Mouse (Mus musculus) ovary, postnatal 14 days (tissue): Measurements from ENCODE around the gene Wwox.

Experiments used
- DNase-seq: peaks from one replicate; pipeline ENCODE4 v3.0.0; 2022; ENCODE audit warnings: low spot score

Wwox gene

DNA sequence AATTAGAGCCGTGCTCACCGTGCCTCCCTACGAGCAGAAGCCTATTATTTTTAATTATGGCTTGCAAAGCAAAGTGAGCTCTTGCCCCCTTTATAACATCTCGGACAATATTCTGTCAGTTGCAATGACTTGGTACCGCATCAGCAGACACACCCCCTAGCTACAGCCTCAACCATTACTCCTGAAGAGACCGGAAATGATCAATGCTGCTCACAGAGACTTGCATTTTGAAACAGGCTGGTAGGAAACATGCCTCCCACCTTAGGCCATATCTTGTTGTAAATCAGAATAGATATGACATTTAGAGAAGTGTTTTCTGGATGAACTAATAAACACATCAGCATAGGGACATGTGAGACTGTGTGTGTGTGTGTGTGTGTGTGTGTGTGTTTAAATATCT lies 911.3 kb downstream of the Wwox start:
- DNase-seq, result no peak

DNA sequence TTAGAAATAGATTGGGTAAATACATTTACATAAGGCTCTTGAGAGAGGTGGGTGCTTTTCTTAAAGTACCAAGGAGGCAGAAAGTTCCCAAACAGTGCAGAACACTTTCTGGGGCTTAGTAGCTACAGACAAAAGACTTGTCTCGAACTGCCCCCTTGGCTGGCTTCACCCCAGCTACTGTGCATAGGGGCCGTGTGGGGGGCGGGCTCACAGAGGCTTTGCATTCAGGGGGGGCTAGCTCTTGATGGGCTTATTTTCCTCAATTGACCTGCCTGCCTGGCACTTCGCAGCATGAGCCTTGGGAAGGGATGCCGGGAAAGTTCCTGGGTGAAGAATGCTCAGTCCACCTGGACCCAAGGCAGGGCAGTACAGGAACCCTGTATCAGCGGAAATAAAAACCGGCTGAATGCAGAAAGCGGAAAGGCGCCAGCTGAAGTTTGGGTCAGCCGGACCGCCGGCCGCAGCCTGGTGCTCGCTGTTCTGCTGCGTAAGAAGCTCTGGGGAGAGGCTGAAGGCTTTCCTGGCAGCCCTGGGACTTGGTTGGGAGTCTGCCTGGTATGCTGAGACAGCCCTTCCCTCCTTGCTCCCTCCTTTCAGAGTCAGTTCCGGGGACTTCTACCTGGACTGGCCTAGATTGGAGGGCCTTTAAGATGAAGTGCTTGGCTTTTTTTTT lies 918.3 kb downstream of the Wwox start:
- DNase-seq, result no peak

GRCm38 (mm10) chr8:115358481-115358880 lies 919.0 kb downstream of the Wwox start:
- DNase-seq, result no peak

GRCm38 (mm10) chr8:115359701-115360100 lies 920.2 kb downstream of the Wwox start:
- no peak for DNase-seq

DNA sequence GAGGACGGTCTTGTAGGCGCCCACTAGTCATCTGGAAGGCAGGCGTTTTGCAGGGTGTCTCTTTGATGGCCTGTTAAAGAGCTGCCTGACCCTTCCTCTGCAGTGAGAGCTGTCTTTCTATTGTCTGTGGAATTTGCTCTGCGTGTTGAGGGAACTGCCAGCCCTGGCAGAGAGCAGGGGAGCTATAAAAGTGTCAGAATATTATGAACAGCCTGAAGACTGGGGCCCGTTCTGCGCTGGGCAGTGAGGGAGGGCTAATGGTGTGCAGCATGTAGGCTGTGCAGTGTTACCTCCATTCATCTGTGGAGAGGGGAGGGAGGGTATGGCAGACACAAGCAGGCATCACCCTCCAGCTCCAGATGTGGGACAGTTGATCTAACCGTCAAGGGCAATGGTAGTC lies 923.1 kb downstream of the Wwox start:
- no peak for DNase-seq

DNA sequence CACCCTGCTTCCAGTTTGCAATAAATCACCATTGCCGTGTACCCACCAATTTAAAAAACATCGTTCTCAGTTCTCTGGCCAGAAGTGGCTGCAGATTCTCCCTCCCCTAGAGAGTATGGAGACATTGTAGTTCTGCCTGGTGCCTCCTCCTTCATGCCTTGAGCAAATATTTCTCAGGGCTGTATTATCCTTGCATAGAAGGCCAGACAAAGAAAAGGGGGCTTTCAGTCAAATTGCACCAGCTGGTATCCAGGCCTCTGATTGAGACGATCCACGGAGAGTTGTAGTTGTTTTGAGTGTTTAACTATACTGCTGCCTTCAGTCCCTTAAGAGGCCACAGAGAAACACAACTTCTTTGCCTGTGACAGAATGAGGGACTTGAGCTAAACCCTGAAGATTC lies 935.5 kb downstream of the Wwox start:
- DNase-seq, result no peak

- no peak for DNase-seq
Observed at GRCm38 (mm10) chr8:115375361-115376047, 936.0 kb downstream of the Wwox start.

- no peak for DNase-seq
Observed at GRCm38 (mm10) chr8:115377321-115377720, 937.9 kb downstream of the Wwox start.

- no peak for DNase-seq
Observed at GRCm38 (mm10) chr8:115380017-115380416, 940.6 kb downstream of the Wwox start.

GRCm38 (mm10) chr8:115390921-115391504 lies 951.6 kb downstream of the Wwox start:
- no peak for DNase-seq

- no peak for DNase-seq
Observed at GRCm38 (mm10) chr8:115395840-115396239, 956.4 kb downstream of the Wwox start.

DNA sequence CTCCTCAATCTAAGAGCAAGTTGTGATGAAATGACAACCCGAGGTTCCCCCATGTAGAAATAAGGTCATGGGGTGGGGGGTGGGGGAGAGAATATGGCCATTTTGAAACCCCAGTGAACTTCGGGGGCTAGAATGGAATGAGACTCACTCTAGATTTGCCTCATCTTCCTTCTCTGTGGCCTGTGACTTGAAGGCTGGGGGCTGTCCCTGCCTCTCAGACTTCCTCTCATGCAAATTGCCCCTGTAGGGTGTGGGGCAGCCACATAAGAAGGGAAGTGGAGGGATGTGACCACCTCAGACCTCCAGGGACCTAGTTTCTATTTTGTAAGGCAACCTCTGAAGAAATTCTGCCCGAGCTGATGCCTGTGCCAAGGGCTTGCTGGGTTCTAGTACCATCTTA lies 958.5 kb downstream of the Wwox start:
- DNase-seq, result no peak

GRCm38 (mm10) chr8:115400013-115400720 lies 960.7 kb downstream of the Wwox start:
- DNase-seq, result no peak
